Mouse (Mus musculus): ENCODE measurements around the gene Rho. TPM values are rescaled to one million over a fixed set of nuclear protein-coding genes. Genes with fewer than 3 reads are reported as not detected.

Gene Rho
- total RNA-seq, 2 experiments from 2014 or later = 0.49 to 1.1 TPM

GRCm38 (mm10) chr6:115924829-115925228, 6.7 kb upstream of the Rho start:
- H3K27ac ChIP-seq = no peak overlapping the region
- H3K4me3 ChIP-seq = no peak overlapping the region
- no peak for TF ChIP-seq CTCF (conservative IDR thresholded peaks at IDR 0.05)
- no peak for DNase-seq (ENCODE audit: low spot score in 2 of 2)

GRCm38 (mm10) chr6:115926416-115926815, 5.1 kb upstream of the Rho start:
- Histone ChIP-seq H3K4me3 (no peak overlapping the region), H3K27ac (no peak overlapping the region)
- no peak for DNase-seq (ENCODE audit: low spot score in 2 of 2)
- no peak for TF ChIP-seq CTCF (conservative IDR thresholded peaks at IDR 0.05)

GRCm38 (mm10) chr6:115927292-115928242, 4.0 kb upstream of the Rho start:
- H3K27ac ChIP-seq = no peak overlapping the region
- TF ChIP-seq CTCF (conservative IDR thresholded peaks at IDR 0.05) = no peak
- DNase-seq (ENCODE audit: low spot score in 2 of 2) = no peak
- no peak overlapping the region for H3K4me3 ChIP-seq

GRCm38 (mm10) chr6:115930018-115930417, 1.5 kb upstream of the Rho start:
- no peak for DNase-seq (ENCODE audit: low spot score in 2 of 2)
- H3K4me3 ChIP-seq = no peak overlapping the region
- no peak overlapping the region for H3K27ac ChIP-seq
- no peak for TF ChIP-seq CTCF (conservative IDR thresholded peaks at IDR 0.05)

GRCm38 (mm10) chr6:115932391-115932790, 843 bp downstream of the Rho start:
- no peak for DNase-seq (ENCODE audit: low spot score in 2 of 2)
- Histone ChIP-seq H3K27ac (no peak overlapping the region), H3K4me3 (no peak overlapping the region)
- TF ChIP-seq CTCF (conservative IDR thresholded peaks at IDR 0.05) = no peak

- no peak for DNase-seq (ENCODE audit: low spot score in 2 of 2)
- no peak overlapping the region for H3K4me3 ChIP-seq
- no peak for TF ChIP-seq CTCF (conservative IDR thresholded peaks at IDR 0.05)
Observed at GRCm38 (mm10) chr6:115935544-115935943, 4.0 kb downstream of the Rho start.

GRCm38 (mm10) chr6:115938011-115938410, 6.5 kb downstream of the Rho start:
- no peak overlapping the region for H3K4me3 ChIP-seq
- TF ChIP-seq CTCF (conservative IDR thresholded peaks at IDR 0.05) = no peak
- H3K27ac ChIP-seq = no peak overlapping the region
- DNase-seq (ENCODE audit: low spot score in 2 of 2) = no peak

More at GRCm38 (mm10) chr6:115935544-115935943, 4.0 kb downstream of the Rho start:
- no peak overlapping the region for H3K27ac ChIP-seq

GRCm38 (mm10) chr6:115938798-115939197, 7.2 kb downstream of the Rho start:
- H3K27ac ChIP-seq = no peak overlapping the region
- DNase-seq (ENCODE audit: low spot score in 2 of 2) = no peak
- no peak overlapping the region for H3K4me3 ChIP-seq
- no peak for TF ChIP-seq CTCF (conservative IDR thresholded peaks at IDR 0.05)

GRCm38 (mm10) chr6:115940603-115941002, 9.1 kb downstream of the Rho start:
- no peak for DNase-seq (ENCODE audit: low spot score in 2 of 2)
- TF ChIP-seq CTCF (conservative IDR thresholded peaks at IDR 0.05) = no peak

GRCm38 (mm10) chr6:115941128-115941527, 9.6 kb downstream of the Rho start:
- Histone ChIP-seq H3K27ac (no peak overlapping the region), H3K4me3 (no peak overlapping the region)
- TF ChIP-seq CTCF (conservative IDR thresholded peaks at IDR 0.05) = no peak
- no peak for DNase-seq (ENCODE audit: low spot score in 2 of 2)

More at GRCm38 (mm10) chr6:115940603-115941002, 9.1 kb downstream of the Rho start:
- H3K27ac ChIP-seq = no peak overlapping the region
- H3K4me3 ChIP-seq = no peak overlapping the region

GRCm38 (mm10) chr6:115943498-115944427, 12.2 kb downstream of the Rho start:
- DNase-seq (ENCODE audit: low spot score in 2 of 2) = no peak
- no peak overlapping the region for H3K4me3 ChIP-seq
- TF ChIP-seq CTCF (conservative IDR thresholded peaks at IDR 0.05) = no peak
- H3K27ac ChIP-seq = no peak overlapping the region

GRCm38 (mm10) chr6:115944638-115945037, 13.1 kb downstream of the Rho start, which contains the start of gene H1foo:
Gene H1foo (plus strand): TSS chr6:115944938.
- H3K4me3 ChIP-seq = no peak within 1 kb of the TSS
- no peak within 1 kb of the TSS for H3K27ac ChIP-seq
- no peak for TF ChIP-seq CTCF (conservative IDR thresholded peaks at IDR 0.05)
- DNase-seq (ENCODE audit: low spot score in 2 of 2) = no peak

GRCm38 (mm10) chr6:115945633-115946032, 14.1 kb downstream of the Rho start:
- Histone ChIP-seq H3K27ac (no peak overlapping the region), H3K4me3 (no peak overlapping the region)
- DNase-seq (ENCODE audit: low spot score in 2 of 2) = no peak
- no peak for TF ChIP-seq CTCF (conservative IDR thresholded peaks at IDR 0.05)

Measured in layer of hippocampus, adult 2 months (tissue).